Comparison of ENCODE assay signal across 9 mouse cellular contexts in genomic region chr19:5687738-5688137, GRCm38 (mm10). TPM values are rescaled to one million over a fixed set of nuclear protein-coding genes. Genes with fewer than 3 reads are reported as not detected.
DNase-seq lines count a peak whose midpoint lies in the region; ATAC-seq lines count a peak whose summit lies in the region.
"Had no signal": no experiment of that assay in that cellular context is flagged by ENCODE, and none has a peak within 500 bp of the region (broad histone marks: within the 10 kb centered on the region; RNA-seq: fewer than 3 reads in every experiment).

No protein-coding gene starts in this region.

- H3K9ac ChIP-seq in kidney, embryonic 16.5 days (replicated peaks; ENCODE audit: low read length), result peak overlapping the region; percentile 86
- H3K9ac ChIP-seq in hindbrain, embryonic 15.5 days, result peak overlapping the region; percentile 87
- H3K9ac ChIP-seq in midbrain, embryonic 16.5 days (ENCODE audit: low read depth, low read length), result peak overlapping the region; percentile 84

- peak overlapping the region; percentile 98 for H3K4me2 ChIP-seq in kidney, embryonic 16.5 days (replicated peaks; ENCODE audit: low read depth, low read length)
- H3K4me2 ChIP-seq in hindbrain, embryonic 15.5 days, result peak overlapping the region; percentile 99
- peak overlapping the region; percentile 98 for H3K4me2 ChIP-seq in midbrain, embryonic 16.5 days (ENCODE audit: low read length)

- no peak for ATAC-seq in kidney, embryonic 16.5 days (ENCODE audit: low FRiP score, low TSS enrichment)
- no peak for ATAC-seq in hindbrain, embryonic 15.5 days (ENCODE audit: low FRiP score, low read depth)
- no peak for ATAC-seq in midbrain, embryonic 16.5 days

- H3K4me3 ChIP-seq in kidney, embryonic 16.5 days (ENCODE audit: low read length), result peak overlapping the region; percentile 89
- H3K4me3 ChIP-seq in brown adipose tissue, adult 24 weeks (ENCODE audit: insufficient read depth, low read depth, low read length), result peak overlapping the region; percentile 71
- peak overlapping the region; percentile 83 for H3K4me3 ChIP-seq in hindbrain, embryonic 15.5 days
- peak overlapping the region; percentile 70 for H3K4me3 ChIP-seq in midbrain, embryonic 16.5 days (ENCODE audit: low read depth, low read length)

- peaks cover 42% of the 10 kb centered on the region for H3K36me3 ChIP-seq in kidney, embryonic 16.5 days (ENCODE audit: insufficient read depth, low read length)
- H3K36me3 ChIP-seq in hindbrain, embryonic 15.5 days, result peaks cover 37% of the 10 kb centered on the region
- peaks cover 29% of the 10 kb centered on the region for H3K36me3 ChIP-seq in midbrain, embryonic 16.5 days (ENCODE audit: control insufficient read depth, insufficient read depth, low read length)

- H3K27ac ChIP-seq in kidney, embryonic 16.5 days (ENCODE audit: low read length), result peak overlapping the region; percentile 98
- no peak overlapping the region for H3K27ac ChIP-seq in brown adipose tissue, adult 24 weeks (replicated peaks; ENCODE audit: low read depth, low read length)
- H3K27ac ChIP-seq in hindbrain, embryonic 15.5 days (replicated peaks), result peak overlapping the region; percentile 88
- peak overlapping the region; percentile 79; the same call in 1 of the 2 replicates for H3K27ac ChIP-seq in midbrain, embryonic 16.5 days (ENCODE audit: low read length)

- H3K9me3 ChIP-seq in kidney, embryonic 16.5 days (ENCODE audit: low read length), result no peaks in the 10 kb centered on the region
- H3K9me3 ChIP-seq in hindbrain, embryonic 15.5 days, result no peaks in the 10 kb centered on the region
- no peaks in the 10 kb centered on the region for H3K9me3 ChIP-seq in midbrain, embryonic 16.5 days (replicated peaks; ENCODE audit: control insufficient read depth, low read length, poor library complexity, severe bottlenecking)

- DNase-seq in kidney, postnatal 36 days, result no peak
- no peak for DNase-seq in ovary, postnatal 14 days (ENCODE audit: low spot score)
- no peak for DNase-seq in cerebellum, adult 9-10 months
- DNase-seq in spleen, postnatal 10 days (ENCODE audit: low spot score in 2 of 2), result no peak
- DNase-seq: lung, postnatal 36 days had no signal

- H3K27me3 ChIP-seq in kidney, embryonic 16.5 days (ENCODE audit: insufficient read depth, low read length), result no peaks in the 10 kb centered on the region
- no peaks in the 10 kb centered on the region for H3K27me3 ChIP-seq in hindbrain, embryonic 15.5 days
- H3K27me3 ChIP-seq in midbrain, embryonic 16.5 days (ENCODE audit: control insufficient read depth, insufficient read depth, low read depth, low read length), result no peaks in the 10 kb centered on the region

- H3K4me1 ChIP-seq in kidney, embryonic 16.5 days (ENCODE audit: insufficient read depth, low read length), result peaks cover 37% of the 10 kb centered on the region
- no peaks in the 10 kb centered on the region; the same call in 1 of the 2 replicates for H3K4me1 ChIP-seq in brown adipose tissue, adult 24 weeks (ENCODE audit: control insufficient read depth, insufficient read depth, insufficient read length, low read length)
- H3K4me1 ChIP-seq in hindbrain, embryonic 15.5 days (replicated peaks), result peaks cover 47% of the 10 kb centered on the region
- peaks cover 36% of the 10 kb centered on the region for H3K4me1 ChIP-seq in midbrain, embryonic 16.5 days (ENCODE audit: control insufficient read depth, insufficient read depth, low read length)

- WGBS in kidney, embryonic 16.5 days, result 12% methylated on average over 9 of the region's 9 CpGs
- WGBS in hindbrain, embryonic 15.5 days, result 20% methylated on average over 9 of the region's 9 CpGs
- 21% methylated on average over 9 of the region's 9 CpGs for WGBS in midbrain, embryonic 16.5 days

RNA-seq across cellular contexts. Expression of gene Map3k11, which starts 0.8 kb away (rescaled TPM):
- polyA plus RNA-seq in kidney, embryonic 16.5 days (2015; fragmentation: Nextera tagmentation; extraction: Ambion mirVana), result 41.5 and 43.8 TPM in 2 replicates
- 14.9 and 24.5 TPM in 2 replicates for polyA plus RNA-seq in brown adipose tissue, adult 24 weeks (2012; ENCODE audit: insufficient read depth, insufficient read length, missing spikeins)
- polyA plus RNA-seq in hindbrain, embryonic 15.5 days (2015; fragmentation: Nextera tagmentation; extraction: Ambion mirVana), result 12.3 and 13.4 TPM in 2 replicates
- polyA plus RNA-seq in midbrain, embryonic 16.5 days (2015; fragmentation: Nextera tagmentation; extraction: Ambion mirVana), result 9.5 and 12.9 TPM in 2 replicates

RNA-seq across cellular contexts. Expression of gene Pcnx3, which starts 1.0 kb away (rescaled TPM):
- 27.0 and 28.1 TPM in 2 replicates for polyA plus RNA-seq in kidney, embryonic 16.5 days (2015; fragmentation: Nextera tagmentation; extraction: Ambion mirVana)
- 19.6 and 26.2 TPM in 2 replicates for polyA plus RNA-seq in brown adipose tissue, adult 24 weeks (2012; ENCODE audit: insufficient read depth, insufficient read length, missing spikeins)
- 23.9 and 26.7 TPM in 2 replicates for polyA plus RNA-seq in hindbrain, embryonic 15.5 days (2015; fragmentation: Nextera tagmentation; extraction: Ambion mirVana)
- polyA plus RNA-seq in midbrain, embryonic 16.5 days (2015; fragmentation: Nextera tagmentation; extraction: Ambion mirVana), result 23.9 and 25.3 TPM in 2 replicates

RNA-seq across cellular contexts. Expression of gene Kcnk7, which starts 16.4 kb away (rescaled TPM):
- 0.15 and 0.23 TPM in 2 replicates for polyA plus RNA-seq in kidney, embryonic 16.5 days (2015; fragmentation: Nextera tagmentation; extraction: Ambion mirVana)
- not detected in 2 replicates for polyA plus RNA-seq in brown adipose tissue, adult 24 weeks (2012; ENCODE audit: insufficient read depth, insufficient read length, missing spikeins)
- 0.14 and 0.30 TPM in 2 replicates for polyA plus RNA-seq in hindbrain, embryonic 15.5 days (2015; fragmentation: Nextera tagmentation; extraction: Ambion mirVana)
- polyA plus RNA-seq in midbrain, embryonic 16.5 days (2015; fragmentation: Nextera tagmentation; extraction: Ambion mirVana), result 0.15 TPM in 1 of 2 replicates, not detected in the other

RNA-seq across cellular contexts. Expression of gene Sipa1, which starts 24.2 kb away (rescaled TPM):
- 37.1 and 39.6 TPM in 2 replicates for polyA plus RNA-seq in kidney, embryonic 16.5 days (2015; fragmentation: Nextera tagmentation; extraction: Ambion mirVana)
- polyA plus RNA-seq in brown adipose tissue, adult 24 weeks (2012; ENCODE audit: insufficient read depth, insufficient read length, missing spikeins), result 10.0 and 11.6 TPM in 2 replicates
- 17.1 and 20.1 TPM in 2 replicates for polyA plus RNA-seq in hindbrain, embryonic 15.5 days (2015; fragmentation: Nextera tagmentation; extraction: Ambion mirVana)
- polyA plus RNA-seq in midbrain, embryonic 16.5 days (2015; fragmentation: Nextera tagmentation; extraction: Ambion mirVana), result 17.5 and 17.7 TPM in 2 replicates

RNA-seq across cellular contexts. Expression of gene Ehbp1l1, which starts 38.4 kb away (rescaled TPM):
- 19.5 and 25.0 TPM in 2 replicates for polyA plus RNA-seq in kidney, embryonic 16.5 days (2015; fragmentation: Nextera tagmentation; extraction: Ambion mirVana)
- 45.3 and 47.1 TPM in 2 replicates for polyA plus RNA-seq in brown adipose tissue, adult 24 weeks (2012; ENCODE audit: insufficient read depth, insufficient read length, missing spikeins)
- polyA plus RNA-seq in hindbrain, embryonic 15.5 days (2015; fragmentation: Nextera tagmentation; extraction: Ambion mirVana), result 15.5 and 19.7 TPM in 2 replicates
- polyA plus RNA-seq in midbrain, embryonic 16.5 days (2015; fragmentation: Nextera tagmentation; extraction: Ambion mirVana), result 31.3 and 38.6 TPM in 2 replicates
